Mouse (Mus musculus) cerebellum, adult 2 months (tissue): ENCODE measurements at regions not wholly inside any gene's neighbourhood (a gene's known extent, or its start where the extent isn't known, plus 50 kb on each side); places are given as distances from the start of the nearest gene placed in this dataset.

Experiments
- DNase-seq, 2 experiments: peaks; one replicate each; pipeline ENCODE4 v3.0.0; 2021
- H3K27ac ChIP-seq: fragments of 200-500 bp; 2 replicates; pipeline ENCODE4 v1.5.1; 2012; ENCODE audit warnings: low read length, control low read depth, inconsistent platforms; ENCODE audit not compliant: insufficient read depth
- H3K27me3 ChIP-seq: fragments of 200-500 bp; 2 replicates; pipeline ENCODE4 v1.6.1; 2012; ENCODE audit warnings: inconsistent platforms, mild to moderate bottlenecking, low read length, moderate library complexity; ENCODE audit not compliant: control insufficient read depth, insufficient read depth
- H3K4me1 ChIP-seq: fragments of 200-500 bp; 2 replicates; pipeline ENCODE4 v1.6.1; 2011; ENCODE audit warnings: low read length; ENCODE audit not compliant: control insufficient read depth, insufficient read depth
- H3K4me3 ChIP-seq: fragments of 200-500 bp; replicated peaks from 2 replicates; pipeline ENCODE3; 2011; ENCODE audit warnings: mild to moderate bottlenecking, low read depth, low read length, control low read depth; ENCODE audit not compliant: insufficient read depth
- CTCF ChIP-seq: fragments of 200-500 bp; IDR thresholded peaks from 2 replicates; pipeline ENCODE4 v1.5.1; 2011; ENCODE audit warnings: low read depth, mild to moderate bottlenecking, control low read depth, low read length, moderate library complexity, borderline replicate concordance; ENCODE audit not compliant: insufficient read depth
- POLR2A ChIP-seq: fragments of 200-500 bp; IDR thresholded peaks from 2 replicates; pipeline ENCODE4 v1.6.1; 2011; ENCODE audit warnings: low read length, control low read depth, borderline replicate concordance; ENCODE audit not compliant: insufficient read depth
- WGBS: fragments of 180-500 bp; shearing (Covaris S2); methylation state at CpG from one replicate; pipeline ENCODE4 v1.1.7; 2018; 5-methylcytosine and 5-hydroxymethylcytosine counted together

- H3K27me3 ChIP-seq = no peaks in the 10 kb centered on the region
- WGBS = 84% methylated on average over 4 of the region's 4 CpGs
- H3K4me1 ChIP-seq = no peaks in the 10 kb centered on the region
- no peak for TF ChIP-seq CTCF
- TF ChIP-seq POLR2A = no peak
- H3K4me3 ChIP-seq = no peak overlapping the region
- no peak for DNase-seq
- H3K27ac ChIP-seq = no peak overlapping the region
Observed at GRCm38 (mm10) chr9:115545178-115545577, 235.0 kb upstream of the Stt3b start.

DNA sequence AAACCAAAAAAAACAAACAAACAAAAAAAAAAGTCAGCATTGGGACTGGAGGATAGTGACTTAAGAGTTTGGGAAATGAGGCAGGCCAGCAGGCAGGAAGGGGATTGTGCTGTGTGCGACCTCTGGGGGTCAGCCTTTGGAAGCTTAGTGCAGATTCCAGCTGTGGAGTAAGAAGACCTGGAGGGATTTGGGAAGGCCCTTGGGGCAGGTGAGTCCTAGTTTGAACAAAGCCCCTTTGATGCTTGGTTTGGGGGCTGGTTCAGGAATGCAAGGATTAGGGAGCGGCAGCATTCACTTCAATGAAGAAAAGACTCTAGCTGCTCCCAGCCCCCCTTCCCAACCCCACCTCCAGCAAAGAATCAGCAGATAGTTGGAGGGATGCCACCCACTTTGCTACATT, 235.6 kb upstream of the Stt3b start:
- WGBS = 77% methylated on average over 2 of the region's 2 CpGs
- TF ChIP-seq CTCF (no peak), POLR2A (no peak)

GRCm38 (mm10) chr9:115547625-115548325, 237.6 kb upstream of the Stt3b start:
- peak; percentile 8 to 17 for DNase-seq
- no peaks in the 10 kb centered on the region for H3K4me1 ChIP-seq
- no peak overlapping the region for H3K27ac ChIP-seq
- no peak overlapping the region for H3K4me3 ChIP-seq
- no peaks in the 10 kb centered on the region for H3K27me3 ChIP-seq
- no peak for TF ChIP-seq POLR2A
- TF ChIP-seq CTCF = no peak
- WGBS = 60% methylated on average over 8 of the region's 8 CpGs

More for the DNA sequence above, 235.6 kb upstream of the Stt3b start:
- no peak overlapping the region for H3K4me3 ChIP-seq
- no peaks in the 10 kb centered on the region for H3K27me3 ChIP-seq
- H3K4me1 ChIP-seq = no peaks in the 10 kb centered on the region
- H3K27ac ChIP-seq = no peak overlapping the region
- DNase-seq = no peak

DNA sequence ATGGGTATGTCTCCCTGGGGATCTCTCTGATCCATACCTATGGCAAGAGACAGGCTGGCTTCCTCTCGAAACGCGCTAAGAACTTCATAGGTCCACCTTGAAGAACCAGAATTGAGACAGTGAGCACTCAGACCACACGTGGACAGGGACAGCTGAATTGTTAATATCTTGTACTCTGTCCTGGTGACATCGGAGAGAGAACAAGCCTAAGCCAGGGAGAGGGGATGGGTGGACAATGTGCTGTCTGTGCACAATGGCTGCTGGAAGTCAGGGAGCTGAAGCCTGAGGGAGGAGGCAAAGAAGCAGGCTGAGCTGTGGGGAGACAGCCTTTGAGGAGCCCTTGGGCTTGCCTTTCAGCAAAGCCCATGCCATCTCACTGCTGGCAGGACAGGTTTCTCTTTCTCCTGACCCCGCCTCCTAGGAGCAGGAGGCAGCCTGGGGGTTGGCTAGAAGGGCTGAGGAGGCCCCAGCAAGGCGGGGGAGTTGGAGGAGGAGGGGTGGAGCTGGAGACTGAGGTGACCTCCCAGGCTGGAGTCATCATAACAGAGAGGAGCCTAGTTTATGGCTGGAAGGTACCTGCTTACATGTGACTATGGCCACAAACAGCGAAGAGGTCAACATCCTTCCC, 238.6 kb upstream of the Stt3b start:
- H3K27ac ChIP-seq = no peak overlapping the region
- no peak for DNase-seq
- no peak for TF ChIP-seq POLR2A
- TF ChIP-seq CTCF = no peak
- H3K4me1 ChIP-seq = no peaks in the 10 kb centered on the region
- H3K4me3 ChIP-seq = no peak overlapping the region
- H3K27me3 ChIP-seq = no peaks in the 10 kb centered on the region
- WGBS = 61% methylated on average over 8 of the region's 8 CpGs

GRCm38 (mm10) chr9:115551080-115551479, 240.9 kb upstream of the Stt3b start:
- DNase-seq = no peak
- WGBS = 93% methylated on average over 11 of the region's 11 CpGs
- no peaks in the 10 kb centered on the region for H3K27me3 ChIP-seq
- H3K4me3 ChIP-seq = no peak overlapping the region
- no peaks in the 10 kb centered on the region for H3K4me1 ChIP-seq
- TF ChIP-seq CTCF (no peak), POLR2A (no peak)
- H3K27ac ChIP-seq = no peak overlapping the region

GRCm38 (mm10) chr9:115551501-115551900, 241.3 kb upstream of the Stt3b start:
- no peak for DNase-seq
- WGBS = 32% methylated on average over 4 of the region's 4 CpGs
- Histone ChIP-seq H3K4me1 (no peaks in the 10 kb centered on the region), H3K4me3 (no peak overlapping the region), H3K27ac (no peak overlapping the region), H3K27me3 (no peaks in the 10 kb centered on the region)
- no peak for TF ChIP-seq CTCF
- TF ChIP-seq POLR2A = no peak

GRCm38 (mm10) chr9:115558131-115558530, 247.9 kb upstream of the Stt3b start:
- H3K4me3 ChIP-seq = no peak overlapping the region
- H3K27me3 ChIP-seq = no peaks in the 10 kb centered on the region
- no peaks in the 10 kb centered on the region for H3K4me1 ChIP-seq
- no peak for DNase-seq
- no peak overlapping the region for H3K27ac ChIP-seq
- WGBS = 77% methylated on average over 7 of the region's 7 CpGs
- TF ChIP-seq POLR2A (no peak), CTCF (no peak)

DNA sequence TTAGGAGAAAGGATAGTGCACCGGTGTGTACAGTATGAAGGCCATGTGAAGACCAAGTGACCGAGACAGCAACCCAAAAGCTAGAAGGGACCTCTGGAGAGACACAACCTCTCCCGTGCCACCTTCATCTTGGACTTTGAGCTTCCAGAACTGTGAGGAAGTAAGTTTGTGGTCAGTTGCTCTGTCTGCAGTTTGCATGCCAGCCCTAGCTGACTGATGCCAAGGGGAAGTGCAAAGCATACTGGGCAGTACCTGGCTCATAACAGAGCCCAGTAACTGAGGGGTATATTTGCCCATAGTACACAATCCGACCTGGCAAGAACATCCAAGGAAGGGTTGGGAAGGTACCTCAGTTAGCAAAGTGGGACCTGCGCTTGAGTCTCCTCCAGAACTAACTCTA, 249.3 kb upstream of the Stt3b start:
- no peak for DNase-seq
- Histone ChIP-seq H3K4me3 (no peak overlapping the region), H3K4me1 (no peaks in the 10 kb centered on the region), H3K27ac (no peak overlapping the region), H3K27me3 (no peaks in the 10 kb centered on the region)
- TF ChIP-seq CTCF = no peak
- 95% methylated on average over 5 of the region's 5 CpGs for WGBS
